ENCODE assay signal across 12 mouse cellular contexts in the genomic region with DNA sequence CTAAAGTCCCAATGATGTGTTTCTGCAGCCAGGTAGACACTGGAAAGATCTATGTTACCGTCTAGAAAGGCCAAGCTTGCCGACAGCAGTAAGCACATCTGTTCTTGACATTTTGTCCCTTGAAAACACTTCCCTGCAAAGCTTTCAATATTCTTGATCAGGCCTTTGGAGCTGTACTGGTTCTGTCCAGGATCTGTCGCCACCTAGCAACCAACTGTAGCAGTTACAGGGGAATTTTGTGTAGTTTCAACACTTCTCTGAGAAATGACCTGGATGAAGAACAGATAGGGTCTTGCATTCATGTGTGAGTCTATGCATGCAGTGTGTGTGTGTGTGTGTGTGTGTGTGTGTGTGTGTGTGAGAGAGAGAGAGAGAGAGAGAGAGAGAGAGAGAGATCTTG. TPM values are rescaled to one million over a fixed set of nuclear protein-coding genes. Genes with fewer than 3 reads are reported as not detected.
DNase-seq lines count a peak whose midpoint lies in the region.
"Had no signal": no experiment of that assay in that cellular context is flagged by ENCODE, and none has a peak within 500 bp of the region (broad histone marks: within the 10 kb centered on the region; RNA-seq: fewer than 3 reads in every experiment).

No protein-coding gene starts in this region.

- DNase-seq in adrenal gland, postnatal 14 days = peak; percentile 6
- DNase-seq in adrenal gland, postnatal 36 days = no peak
- peak; percentile 5 to 40 for DNase-seq in kidney, postnatal 36 days
- no peak for DNase-seq in kidney, adult 8-10 months
- peak; percentile 8 for DNase-seq in right cerebral cortex, adult 18-20 months
- DNase-seq in right cerebral cortex, postnatal 14 days = no peak
- peak; percentile 11 for DNase-seq in telencephalon, adult 2 months (ENCODE audit: low read depth, low spot score)
- DNase-seq in thymus, postnatal 10 days (ENCODE audit: low spot score in 2 of 2) = no peak
- DNase-seq: adrenal gland, adult 8-10 months; B cell, adult 2 months had no signal

RNA-seq across cellular contexts. Expression of gene Azgp1, which starts 7.6 kb away (rescaled TPM):
- 6.4 and 99.5 TPM in 2 replicates for total RNA-seq in adrenal gland, postnatal 14 days (2021)
- under 1 TPM; 0.49 to 0.79 TPM for total RNA-seq in adrenal gland, postnatal 36 days (2021)
- total RNA-seq: heart, postnatal 25 days; layer of hippocampus, adult 18-20 months had no signal

RNA-seq across cellular contexts. Expression of gene Gjc3, which starts 10.8 kb away (rescaled TPM):
- 0.70 and 0.94 TPM in 2 replicates for total RNA-seq in adrenal gland, postnatal 14 days (2021)
- under 1 TPM; 0.13 to 0.36 TPM for total RNA-seq in adrenal gland, postnatal 36 days (2021)

RNA-seq across cellular contexts. Expression of gene Smok3a, which starts 47.3 kb away (rescaled TPM):
- not detected in 2 replicates for total RNA-seq in adrenal gland, postnatal 14 days (2021)
- not detected for total RNA-seq in adrenal gland, postnatal 36 days (2021)
- total RNA-seq: adrenal gland, adult 8-10 months; heart, postnatal 25 days; layer of hippocampus, adult 18-20 months had no signal

RNA-seq across cellular contexts. Expression of gene Smok3b, which starts 47.5 kb away (rescaled TPM):
- total RNA-seq in adrenal gland, postnatal 14 days (2021) = not detected in 2 replicates
- not detected for total RNA-seq in adrenal gland, postnatal 36 days (2021)
- total RNA-seq: adrenal gland, adult 8-10 months; heart, postnatal 25 days; layer of hippocampus, adult 18-20 months had no signal

RNA-seq across cellular contexts. Expression of gene Cyp3a13, which starts 52.3 kb away (rescaled TPM):
- 0.26 and 7.7 TPM in 2 replicates for total RNA-seq in adrenal gland, postnatal 14 days (2021)
- total RNA-seq in adrenal gland, postnatal 36 days (2021) = under 1 TPM; 0.13 to 0.33 TPM

Comparison
In these comparisons a context has a peak if more than half of its experiments do, and no peak if none do; other contexts are left out.
1. DNase-seq: peak in adrenal gland, postnatal 14 days (single experiment), kidney, postnatal 36 days (2 of 2), right cerebral cortex, adult 18-20 months (single experiment) and telencephalon, adult 2 months (single experiment); none in adrenal gland, postnatal 36 days (0 of 2), kidney, adult 8-10 months (0 of 2), right cerebral cortex, postnatal 14 days (single experiment) and thymus, postnatal 10 days (0 of 2).